Mouse (Mus musculus): Measurements from ENCODE around the gene Zzef1.
"Not testable (repeated sequence)": the region's sequence is repeated elsewhere in the genome, so short reads cannot be mapped to it uniquely, and the experiment has no call there.

Zzef1 gene

DNA sequence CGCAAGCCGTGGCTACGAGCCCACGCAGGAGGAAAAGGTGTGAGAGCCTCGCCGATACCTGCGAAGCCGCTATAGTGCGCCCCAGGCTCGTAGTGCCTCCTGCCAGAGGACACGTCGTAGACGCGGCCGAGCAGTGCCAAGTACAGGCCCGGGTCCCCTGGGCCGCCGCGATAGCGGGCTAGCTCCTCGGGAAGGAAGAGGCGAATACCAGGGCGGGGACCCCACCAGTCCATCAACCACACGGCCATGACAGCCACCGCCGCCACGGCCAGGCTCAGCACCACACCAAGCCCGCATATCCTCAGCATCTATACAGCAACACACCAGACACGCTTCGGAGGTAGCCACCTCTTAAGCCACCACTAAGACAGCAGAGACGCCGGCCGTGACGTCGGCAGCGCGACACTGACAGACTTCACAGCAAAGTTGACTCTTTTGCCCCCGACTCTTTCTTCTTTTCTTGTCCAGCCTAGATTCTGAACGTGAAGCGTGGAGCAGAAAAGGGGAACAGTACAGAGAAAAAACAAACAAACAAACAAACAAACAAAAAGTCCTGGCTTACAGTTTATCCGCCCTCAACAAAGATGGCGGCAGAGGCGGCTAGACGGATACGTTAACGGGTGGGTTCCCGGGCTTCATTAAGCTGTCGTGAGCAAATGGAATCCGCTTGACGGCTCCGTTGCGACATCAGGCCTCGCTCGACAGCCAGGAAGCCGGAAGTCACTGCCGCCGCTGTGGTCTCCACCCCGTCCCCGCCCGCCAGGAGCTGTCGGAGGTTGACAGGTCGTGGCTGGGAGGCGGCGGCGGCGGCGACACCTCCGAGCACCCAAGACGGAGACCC is at the start of gene Zzef1, which contains the start of gene Cyb5d2:
Gene Zzef1, plus strand, starts transcription at position 772 of the 841 bp plus-strand sequence.
Gene Cyb5d2, minus strand, starts transcription at position 688 of the 841 bp plus-strand sequence.
- DNase-seq (ENCODE audit: low read depth, low spot score): peak; percentile 99

DNA sequence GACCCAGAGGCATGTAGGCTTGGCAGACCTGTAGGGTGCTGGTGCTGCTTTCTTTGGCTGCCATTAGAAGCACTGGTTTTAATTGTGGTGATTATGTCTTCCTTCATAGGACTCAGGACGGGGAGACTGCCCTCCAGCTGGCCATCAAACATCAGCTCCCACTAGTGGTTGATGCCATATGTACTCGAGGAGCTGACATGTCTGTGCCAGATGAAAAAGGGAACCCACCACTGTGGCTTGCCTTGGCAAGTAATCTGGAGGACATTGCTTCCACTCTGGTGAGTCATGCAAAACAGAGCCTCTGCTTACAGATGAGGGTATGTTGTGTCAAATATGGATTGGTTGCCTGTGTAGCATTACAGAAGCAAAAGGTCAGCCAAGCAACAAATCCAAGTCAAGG is 44.1 kb upstream of the Zzef1 start:
- DNase-seq (ENCODE audit: low read depth, low spot score): peak; percentile 32

DNA sequence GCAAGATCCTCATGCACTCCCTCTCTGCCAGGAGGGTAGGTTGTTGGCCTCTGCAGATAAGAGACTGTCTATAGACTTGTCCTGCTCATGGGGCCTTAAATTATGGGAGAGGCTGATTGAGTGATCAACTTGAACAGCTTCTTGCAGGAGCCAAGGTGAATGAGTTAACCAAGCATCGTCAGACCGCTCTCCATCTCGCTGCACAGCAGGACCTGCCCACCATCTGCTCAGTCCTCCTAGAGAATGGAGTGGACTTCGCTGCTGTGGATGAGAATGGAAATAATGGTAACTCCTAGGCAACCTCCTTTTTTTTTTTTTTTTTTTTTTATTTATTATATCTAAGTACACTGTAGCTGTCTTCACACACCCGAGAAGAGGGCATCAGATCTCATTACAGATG is 37.7 kb upstream of the Zzef1 start:
- peak; percentile 45 for DNase-seq (ENCODE audit: low read depth, low spot score)

DNA sequence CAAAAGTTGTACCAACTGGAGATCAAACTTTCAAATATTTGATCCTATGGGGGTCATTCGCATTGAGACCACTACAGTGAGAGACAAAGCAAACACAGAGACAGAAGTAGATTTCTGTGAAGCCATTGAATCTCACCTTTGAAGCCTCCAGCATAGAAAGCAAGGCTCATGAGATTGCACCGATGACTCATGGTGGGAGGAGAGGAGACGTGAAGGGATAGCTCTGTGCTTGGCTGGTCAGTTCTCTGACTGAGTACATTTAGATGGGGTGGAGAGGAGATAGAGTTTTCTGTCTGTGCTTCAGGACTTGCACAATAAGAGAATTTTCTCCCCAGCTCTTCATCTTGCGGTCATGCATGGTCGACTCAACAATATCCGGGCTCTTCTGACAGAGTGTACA is 36.4 kb upstream of the Zzef1 start:
- no peak for DNase-seq (ENCODE audit: low read depth, low spot score)

DNA sequence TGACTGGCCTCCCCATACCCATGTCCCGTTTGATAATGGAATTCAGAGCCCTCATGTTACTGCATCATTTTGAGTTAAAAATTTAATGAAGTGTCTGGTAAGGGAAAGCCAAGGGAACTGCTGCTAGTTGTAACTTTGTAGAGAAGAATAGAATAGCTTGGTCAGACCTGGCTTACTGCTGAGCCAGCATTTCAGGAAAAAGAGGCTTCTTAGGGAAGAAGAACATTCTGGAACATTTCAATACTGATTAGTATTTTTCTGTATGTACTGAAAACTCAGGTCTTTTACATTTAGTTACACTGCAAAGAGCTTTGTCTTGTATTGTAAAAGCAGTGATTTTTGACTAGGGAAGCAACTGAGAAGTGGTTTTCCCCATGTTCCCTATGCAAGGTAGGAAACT is 35.2 kb upstream of the Zzef1 start:
- DNase-seq (ENCODE audit: low read depth, low spot score): no peak

DNA sequence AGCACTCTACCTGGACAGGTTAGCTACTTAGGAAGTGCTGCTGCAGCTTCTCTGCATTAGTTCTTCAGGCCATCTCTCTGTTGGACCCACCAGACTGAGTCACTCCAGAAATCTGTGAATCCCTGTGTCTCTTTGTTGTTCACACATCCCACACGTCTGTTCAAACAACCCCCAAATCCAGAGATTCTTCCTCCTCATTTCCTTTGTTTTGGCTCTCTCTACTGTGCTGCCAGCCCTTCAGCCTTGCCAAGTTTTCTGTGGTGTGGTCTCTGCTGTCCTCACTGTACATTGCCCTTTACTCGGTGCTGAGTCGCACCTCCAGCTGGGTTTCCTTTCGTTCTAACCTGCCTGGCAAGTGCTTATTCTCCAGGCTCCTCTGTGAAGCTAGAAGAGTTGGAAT is 31.8 kb upstream of the Zzef1 start:
- DNase-seq (ENCODE audit: low read depth, low spot score): peak; percentile 75

DNA sequence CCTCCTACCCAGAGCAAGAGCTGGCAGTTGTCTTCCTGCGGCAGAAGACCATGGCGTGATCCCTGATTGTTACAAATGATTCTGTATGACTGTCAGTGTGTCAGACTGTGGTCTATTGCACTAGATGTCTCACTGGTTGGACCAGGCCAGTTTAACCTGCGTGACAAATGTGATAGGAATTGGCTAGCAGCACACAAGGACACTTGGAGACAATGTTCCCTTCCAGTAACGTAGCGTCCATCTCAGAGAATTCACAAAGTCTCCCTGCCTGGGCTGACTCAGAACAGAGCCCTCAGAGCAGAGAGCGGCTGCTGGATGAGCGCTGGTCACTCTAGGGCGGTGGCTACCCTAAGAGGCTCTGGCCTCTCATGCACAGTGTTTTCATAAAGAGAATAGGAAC is 28.3 kb upstream of the Zzef1 start:
- no peak for DNase-seq (ENCODE audit: low read depth, low spot score)

DNA sequence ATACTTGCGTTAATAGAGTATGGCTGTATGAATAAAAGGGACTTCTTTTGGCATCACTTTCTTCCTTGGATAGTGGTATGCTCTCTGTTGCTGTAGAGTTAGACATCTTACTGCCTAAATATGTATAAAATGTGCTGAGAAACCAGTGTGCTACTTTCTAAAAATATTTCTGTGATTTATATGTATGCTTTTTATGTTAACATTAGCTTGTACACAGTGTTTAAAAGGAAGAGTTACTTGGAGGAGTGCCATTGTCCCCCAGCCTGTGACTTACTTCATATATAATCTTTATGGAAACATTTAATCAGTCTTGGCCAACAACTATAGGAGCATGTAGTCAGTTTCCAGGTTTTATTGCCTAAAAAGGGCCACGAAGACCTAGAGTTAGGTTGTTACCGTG is 27.0 kb upstream of the Zzef1 start:
- DNase-seq (ENCODE audit: low read depth, low spot score): peak; percentile 43

DNA sequence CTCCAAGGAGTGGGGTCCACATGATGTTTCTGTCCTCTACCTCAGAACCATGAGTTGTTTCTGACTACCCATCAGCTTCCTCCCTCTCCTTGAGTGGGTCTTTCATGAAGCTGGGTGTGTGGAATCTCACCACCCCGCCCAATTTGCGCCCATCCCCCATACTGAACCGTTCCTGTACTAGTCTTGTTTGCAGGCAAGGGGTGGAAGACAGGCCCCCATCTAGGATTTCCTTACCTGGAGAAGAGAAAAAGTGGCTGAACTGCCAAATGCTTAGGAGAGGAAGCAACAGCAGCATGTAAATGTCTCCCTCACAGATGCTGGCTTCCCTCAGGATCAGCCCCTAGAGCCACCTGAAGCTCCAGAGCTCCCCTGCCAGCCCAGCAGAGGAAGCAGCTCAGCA is 25.7 kb upstream of the Zzef1 start:
- DNase-seq (ENCODE audit: low read depth, low spot score): no peak

DNA sequence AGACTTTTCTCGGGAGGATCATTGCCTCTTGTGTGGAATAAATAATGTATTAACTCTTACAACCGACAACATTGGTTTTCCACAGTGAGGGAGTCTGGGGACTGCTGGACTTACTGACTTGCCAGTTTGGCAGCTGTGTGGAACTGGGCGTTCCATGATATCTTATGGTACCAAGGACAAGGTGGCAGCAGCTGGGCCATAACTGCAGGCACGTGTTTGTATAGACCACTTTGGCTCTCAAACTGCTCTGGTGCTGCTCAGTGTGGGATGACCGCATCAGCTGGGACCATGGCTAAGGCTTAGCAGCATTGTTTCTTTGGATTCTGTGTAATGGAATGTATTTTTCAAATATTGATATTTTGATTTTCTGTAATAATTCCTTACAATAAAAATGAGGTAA is 25.2 kb upstream of the Zzef1 start:
- DNase-seq (ENCODE audit: low read depth, low spot score): no peak

DNA sequence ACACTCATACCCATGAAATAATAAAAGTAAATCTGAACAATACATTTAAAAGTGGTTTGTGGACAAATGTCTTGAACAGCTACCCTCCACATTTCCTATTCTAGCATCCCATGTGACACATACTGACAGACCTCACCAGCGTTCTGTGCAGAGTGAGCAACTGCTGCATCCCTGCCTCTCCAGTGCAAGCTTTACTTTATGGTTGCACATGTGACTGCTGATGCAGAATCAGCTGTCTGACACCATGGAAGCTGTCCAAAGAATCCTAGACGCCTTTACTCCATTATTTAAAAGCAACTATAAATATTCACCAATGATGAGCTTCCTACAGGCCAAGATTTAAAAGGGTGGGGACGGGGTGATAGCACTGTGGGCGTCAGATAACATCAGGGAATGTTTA is 24.6 kb upstream of the Zzef1 start:
- peak; percentile 52 for DNase-seq (ENCODE audit: low read depth, low spot score)

DNA sequence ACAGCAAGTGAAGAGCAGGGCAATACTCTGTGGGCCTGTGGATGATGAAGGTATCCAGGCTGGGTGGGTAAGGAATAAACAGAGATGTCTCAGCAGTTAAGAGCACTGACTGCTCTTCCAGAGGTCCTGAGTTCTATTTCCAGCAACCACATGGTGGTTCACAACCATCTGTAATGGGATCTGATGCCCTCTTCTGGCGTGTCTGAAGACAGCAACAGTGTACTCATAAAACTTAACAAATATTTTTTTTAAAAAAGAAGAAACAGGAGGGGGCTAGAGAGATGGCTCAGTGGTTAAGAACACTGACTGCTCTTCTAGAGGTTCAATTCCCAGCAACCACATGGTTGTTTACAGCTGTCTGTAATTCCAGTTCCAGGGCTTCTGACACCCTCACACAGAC is 23.4 kb upstream of the Zzef1 start:
- DNase-seq (ENCODE audit: low read depth, low spot score): not testable (repeated sequence)

DNA sequence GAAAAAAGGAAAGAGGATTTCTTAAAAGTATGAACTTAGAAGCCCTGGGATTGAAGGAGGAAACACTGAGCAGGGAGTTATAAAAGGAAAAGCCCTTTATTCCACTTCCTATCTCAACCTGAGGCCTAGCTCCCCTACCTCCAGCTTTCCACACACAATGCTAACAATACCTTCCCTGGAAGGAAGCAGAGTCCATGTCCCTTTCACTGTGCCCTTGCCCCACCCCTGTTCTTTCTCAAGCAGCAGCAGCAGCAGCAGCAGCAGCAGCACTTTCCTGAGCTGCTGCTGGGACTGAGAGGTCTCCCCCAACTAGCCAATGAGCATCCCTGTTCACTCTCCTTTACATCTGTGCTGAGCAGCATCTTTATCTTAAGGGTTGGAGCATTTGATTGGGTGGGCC is 17.1 kb upstream of the Zzef1 start:
- DNase-seq (ENCODE audit: low read depth, low spot score): no peak

DNA sequence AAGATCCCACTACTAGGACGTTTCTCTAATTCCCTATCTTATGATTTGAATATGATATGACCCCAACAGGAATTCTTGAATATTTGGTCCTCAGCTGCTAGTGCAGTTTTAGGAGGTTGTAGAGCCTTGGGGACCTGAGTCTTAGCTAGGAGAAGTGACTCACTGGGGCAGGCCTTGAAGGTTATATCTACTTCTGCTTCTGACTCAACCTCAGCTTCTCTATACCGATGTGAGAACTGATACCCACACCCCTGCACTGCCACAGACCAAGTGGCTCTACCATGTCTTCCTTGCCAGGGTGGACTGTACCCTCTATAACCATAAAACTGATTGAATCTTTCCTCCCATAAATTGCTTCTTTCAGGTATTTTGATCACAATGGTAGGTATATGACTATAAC is 13.9 kb upstream of the Zzef1 start:
- no peak for DNase-seq (ENCODE audit: low read depth, low spot score)

DNA sequence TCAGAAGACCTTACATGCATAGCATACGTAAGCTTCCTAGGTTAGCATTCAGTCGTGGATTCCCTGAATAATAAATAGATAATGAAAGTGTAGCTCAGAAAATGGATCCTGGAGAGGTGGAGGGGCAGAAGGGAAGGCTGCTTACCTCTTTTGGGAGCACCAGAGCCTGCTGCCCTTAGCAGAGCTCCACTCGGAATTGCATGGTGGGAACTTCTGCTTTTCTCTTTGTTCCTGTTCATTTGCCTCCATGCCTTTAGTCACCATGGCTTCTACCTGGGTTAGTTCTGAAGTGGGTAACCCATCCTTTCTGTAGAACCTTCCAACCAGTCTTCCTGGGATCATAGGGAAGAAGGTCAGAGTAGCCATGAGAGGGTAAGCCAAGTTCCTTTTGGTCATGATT is 13.5 kb upstream of the Zzef1 start:
- DNase-seq (ENCODE audit: low read depth, low spot score): no peak

DNA sequence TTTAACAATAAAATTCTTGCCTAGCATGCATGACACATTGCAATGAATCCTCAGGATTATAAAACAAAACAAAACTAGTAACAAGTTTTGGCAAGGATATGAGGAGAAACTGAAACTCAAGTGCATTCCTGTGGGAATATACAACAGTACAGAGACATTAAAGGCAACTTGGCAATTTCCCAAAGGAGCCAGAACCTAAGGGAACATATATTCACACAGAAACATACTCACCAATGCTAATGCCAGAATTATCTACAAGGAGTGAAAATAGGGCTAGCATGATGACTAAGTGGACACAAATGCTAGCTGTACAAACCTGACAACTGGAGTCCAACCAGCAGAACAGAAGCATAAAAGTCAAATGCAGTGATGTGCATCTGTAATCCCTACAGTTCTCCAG is 4.0 kb upstream of the Zzef1 start:
- DNase-seq (ENCODE audit: low read depth, low spot score): no peak

DNA sequence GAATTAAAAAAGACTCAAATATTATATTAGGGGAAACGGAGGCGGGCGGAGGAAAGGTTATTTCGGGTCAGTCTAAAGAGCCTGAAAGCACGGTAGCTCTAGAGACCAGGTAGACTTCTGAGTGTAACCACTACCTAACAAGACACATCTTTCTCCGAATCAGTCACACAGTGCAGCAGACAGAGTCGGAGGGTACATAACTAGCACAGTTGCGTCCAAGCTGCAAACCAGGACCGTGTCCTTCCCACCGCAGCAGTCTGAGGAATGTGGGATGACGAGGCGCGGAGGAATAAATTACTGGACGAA is 924 bp upstream of the Zzef1 start:
- DNase-seq (ENCODE audit: low read depth, low spot score): no peak

DNA sequence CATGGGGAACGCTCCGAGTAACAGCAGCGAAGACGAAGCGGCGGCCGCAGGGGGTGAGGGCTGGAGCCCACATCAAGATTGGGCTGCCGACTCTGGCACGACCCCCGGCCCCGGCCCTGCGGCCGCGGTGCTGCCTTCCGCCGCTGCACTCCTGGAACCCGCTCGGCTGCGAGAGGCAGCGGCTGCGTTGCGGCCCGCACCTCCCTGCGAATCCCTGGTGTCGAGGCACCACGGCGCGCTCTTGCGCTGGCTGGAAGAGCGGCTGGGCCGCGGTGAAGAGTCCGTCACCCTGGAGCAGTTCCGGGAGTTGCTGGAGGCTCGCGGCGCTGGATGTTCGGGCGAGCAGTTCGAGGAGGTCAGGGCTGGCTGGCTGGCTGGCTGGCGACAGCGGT is 266 bp downstream of the Zzef1 start:
- DNase-seq (ENCODE audit: low read depth, low spot score): peak; percentile 30

DNA sequence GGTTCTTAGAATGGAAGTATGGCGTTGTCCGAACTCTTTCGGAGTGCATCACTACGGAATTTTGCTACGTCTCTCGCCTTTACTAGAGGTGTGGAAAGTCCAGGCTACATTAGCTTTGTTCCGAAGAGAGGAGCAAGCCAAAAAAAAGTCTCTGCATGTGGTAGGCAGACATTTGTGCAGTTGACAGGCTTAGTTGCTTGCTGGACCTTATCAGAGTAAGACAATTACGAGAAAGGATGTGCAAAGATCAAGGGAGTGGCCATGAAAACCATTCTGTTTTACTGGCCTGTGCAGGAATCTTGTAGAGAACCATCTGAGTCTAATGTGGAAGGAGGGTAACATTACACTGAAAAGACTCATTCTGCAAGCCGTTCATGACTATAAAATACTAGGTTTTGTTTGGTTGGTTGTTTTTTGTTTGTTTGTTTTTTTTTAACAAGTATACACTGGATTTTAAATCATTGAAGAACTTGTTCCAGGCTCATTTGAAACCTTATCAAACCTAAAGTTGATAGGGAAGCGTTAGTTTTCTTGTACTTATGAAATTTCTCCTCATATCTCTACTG is 830 bp downstream of the Zzef1 start:
- DNase-seq (ENCODE audit: low read depth, low spot score): no peak

DNA sequence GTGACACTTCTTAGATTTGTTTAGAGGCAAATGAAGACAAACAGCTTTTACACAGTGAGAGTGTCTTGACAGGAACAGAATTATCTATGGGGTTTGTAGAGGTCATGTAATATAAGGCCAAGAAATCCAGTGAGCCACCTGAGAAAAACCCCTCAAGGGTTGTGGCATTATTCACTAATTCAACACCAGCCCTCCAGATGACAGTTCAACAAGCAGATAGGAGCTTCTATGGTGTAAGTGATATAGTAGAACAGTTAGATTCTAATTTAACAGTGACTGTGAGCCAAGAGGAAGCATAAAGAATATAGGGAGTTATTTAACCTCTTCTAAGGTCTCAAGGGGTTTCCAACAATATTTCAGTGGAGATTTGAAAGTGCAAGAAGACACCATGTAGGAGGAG is 2.1 kb downstream of the Zzef1 start:
- DNase-seq (ENCODE audit: low read depth, low spot score): no peak

DNA sequence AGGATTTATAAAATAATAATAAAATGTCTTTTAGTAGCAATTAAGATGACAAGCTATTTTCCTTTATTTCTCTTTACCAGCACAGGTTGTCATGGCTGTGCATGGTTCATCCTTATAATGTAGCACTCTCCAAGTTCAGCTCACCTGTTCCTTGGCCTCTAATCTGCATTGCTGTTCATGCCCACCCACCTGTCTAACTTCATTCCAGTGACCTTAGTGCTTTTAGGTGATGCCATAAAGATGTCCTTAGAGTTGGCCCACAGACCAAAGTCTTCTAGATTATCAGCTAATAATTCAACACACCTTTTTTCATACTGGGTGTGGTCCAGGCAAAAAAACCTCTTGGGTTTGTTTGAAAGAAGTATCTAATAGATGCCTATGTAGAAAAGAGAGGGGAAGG is 5.2 kb downstream of the Zzef1 start:
- DNase-seq (ENCODE audit: low read depth, low spot score): no peak

DNA sequence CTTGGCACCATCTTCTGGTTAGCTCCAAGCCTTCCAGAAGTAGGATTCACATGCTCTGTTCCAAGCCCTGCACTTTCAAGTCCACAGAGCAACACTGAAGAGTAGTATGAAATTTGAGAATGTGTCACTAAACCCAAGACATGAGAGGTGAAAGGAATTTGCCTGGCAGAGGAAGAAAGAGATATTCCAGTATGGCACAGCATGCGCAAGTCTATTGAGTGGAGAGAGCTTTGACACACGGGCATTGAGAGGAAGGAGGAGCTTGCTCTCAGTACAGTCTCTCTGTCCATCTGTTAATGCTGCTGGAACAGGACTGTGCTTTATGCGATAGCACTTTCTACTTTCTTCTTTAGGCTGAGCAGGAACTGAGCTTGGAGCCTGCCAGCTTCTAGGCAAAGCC is 7.0 kb downstream of the Zzef1 start:
- DNase-seq (ENCODE audit: low read depth, low spot score): peak; percentile 27

DNA sequence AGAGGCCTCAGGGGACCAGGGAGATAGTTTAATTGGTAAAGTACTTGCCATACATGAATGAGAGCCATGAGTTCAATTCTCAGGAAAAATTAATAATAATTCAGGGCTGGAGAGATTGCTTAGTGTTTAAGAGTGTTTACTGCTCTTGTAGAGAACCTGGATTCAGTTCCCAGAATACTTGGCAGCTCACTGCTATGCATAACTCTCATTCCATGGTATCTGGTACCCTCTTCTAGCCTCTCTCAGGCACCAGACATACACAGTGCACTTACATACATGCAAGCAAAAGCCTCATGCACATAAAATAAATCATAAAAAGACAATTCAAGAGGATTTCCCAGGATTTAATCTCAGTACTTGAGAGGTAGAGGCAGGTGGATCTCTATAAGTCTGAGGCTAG is 8.6 kb downstream of the Zzef1 start:
- no peak for DNase-seq (ENCODE audit: low read depth, low spot score)

DNA sequence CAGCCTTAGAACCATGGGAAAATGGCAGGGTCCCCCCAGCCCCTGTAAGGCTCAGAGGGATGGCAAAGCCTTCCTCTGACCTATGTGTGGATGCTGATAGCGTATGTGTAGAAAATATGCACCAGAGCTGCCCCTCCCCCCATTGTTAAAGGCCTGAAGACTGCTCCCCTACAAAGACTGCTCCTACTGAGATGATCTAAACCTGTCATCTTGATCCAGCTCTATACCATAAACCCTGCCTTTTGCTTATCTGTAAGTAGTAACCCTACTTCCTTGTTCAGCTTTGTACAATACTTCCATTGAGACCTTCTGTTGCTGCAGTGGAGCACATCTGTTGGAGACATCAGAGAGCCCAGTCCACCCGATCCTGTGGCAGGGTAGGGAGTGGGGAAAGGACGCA is 9.2 kb downstream of the Zzef1 start:
- DNase-seq (ENCODE audit: low read depth, low spot score): no peak
